Mouse (Mus musculus) frontal cortex, adult 2 months (tissue): Measurements from ENCODE around the gene Rptn. TPM values are rescaled to one million over a fixed set of nuclear protein-coding genes. Genes with fewer than 3 reads are reported as not detected.

Experiments
- DNase-seq, 2 experiments: peaks; one replicate each; pipeline ENCODE4 v3.0.0; 2022; ENCODE audit warnings: low spot score in 1 of 2; ENCODE audit errors: extremely low spot score in 1 of 2
- polyA plus RNA-seq: library from polyadenylated mRNA; depleted of rRNA; stranded (reverse); fragments of >200 nt; gene quantifications from 2 replicates; pipeline ENCODE4 v1.2.3, GENCODE M21; 2012; rRNA removed

The Rptn gene
- polyA plus RNA-seq, 1 experiment = not detected

DNA sequence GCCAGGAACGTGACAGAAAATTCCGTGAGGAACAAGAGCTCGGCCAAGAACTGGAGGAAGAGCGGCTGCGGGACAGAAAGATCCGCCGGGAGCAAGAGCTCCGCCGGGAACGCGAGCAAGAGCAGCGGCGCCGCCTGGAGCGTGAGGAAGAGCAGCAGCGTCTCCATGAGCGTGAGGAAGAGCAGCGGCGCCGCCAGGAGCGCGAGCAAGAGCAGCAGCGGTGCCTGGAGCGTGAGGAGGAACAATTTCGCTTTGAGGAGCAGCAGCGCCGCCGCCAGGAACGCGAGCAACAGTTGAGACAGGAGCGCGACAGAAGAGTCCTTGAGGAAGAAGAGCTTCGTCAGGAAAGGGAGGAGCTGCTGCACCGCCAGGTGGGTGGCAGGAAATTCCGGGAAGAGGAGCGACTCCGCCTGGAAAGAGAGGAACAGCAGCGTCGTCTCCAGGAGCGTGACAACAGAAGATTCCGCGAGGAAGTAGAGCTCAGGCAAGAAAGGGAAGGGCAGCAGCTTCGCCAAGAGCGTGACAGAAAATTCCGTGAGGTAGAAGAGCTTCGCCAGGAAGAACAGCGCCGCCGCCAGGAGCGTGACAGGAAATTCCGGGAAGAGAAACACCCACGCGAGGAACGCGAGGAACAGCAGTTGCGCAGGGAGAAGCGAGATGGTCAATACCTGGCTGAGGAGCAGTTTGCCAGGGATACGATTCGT is 53.8 kb downstream of the Rptn start:
- DNase-seq = peak; percentile 43 to 82

Other genes starting within 250 kb of the Rptn start
- gene Crnn, start 248.9 kb upstream of the Rptn start, polyA plus RNA-seq = not detected in 2 replicates
- gene Flg2, start 196.4 kb upstream of the Rptn start, polyA plus RNA-seq = not detected in 2 replicates
- not detected in 2 replicates for gene Flg, start 120.2 kb upstream of the Rptn start, polyA plus RNA-seq
- gene Hrnr, start 74.0 kb upstream of the Rptn start, polyA plus RNA-seq = not detected in 2 replicates
- 2.6 and 2.9 TPM in 2 replicates for gene Tchh, start 48.6 kb downstream of the Rptn start, polyA plus RNA-seq
- not detected in 2 replicates for gene Tchhl1, start 75.1 kb downstream of the Rptn start, polyA plus RNA-seq
- 20.6 and 23.9 TPM in 2 replicates for gene S100a11, start 126.8 kb downstream of the Rptn start, polyA plus RNA-seq
- gene S100a10, start 161.4 kb downstream of the Rptn start, polyA plus RNA-seq = 63.1 and 65.8 TPM in 2 replicates